Mouse (Mus musculus) E14TG2a.4 (cell line): ENCODE measurements around the gene Cox7b.

Experiments
- H3K27me3 ChIP-seq: 2 replicates; pipeline ENCODE4 v1.6.1; 2014; ENCODE audit warnings: low read length, control low read depth; ENCODE audit not compliant: insufficient read depth
- H3K36me3 ChIP-seq: 2 replicates; pipeline ENCODE4 v1.6.1; 2014; ENCODE audit warnings: low read length, control low read depth; ENCODE audit not compliant: insufficient read depth
- H3K4me1 ChIP-seq: replicated peaks from 2 replicates; pipeline ENCODE4 v1.6.1; 2014; ENCODE audit warnings: low read depth, low read length, control low read depth
- H3K4me3 ChIP-seq: replicated peaks from 2 replicates; pipeline ENCODE4 v1.5.1; 2014; ENCODE audit warnings: mild to moderate bottlenecking, low read length
- H3K9me3 ChIP-seq: 2 replicates; pipeline ENCODE4 v1.6.1; 2014; ENCODE audit warnings: low read length, control low read depth
- CTCF ChIP-seq: conservative IDR thresholded peaks from 2 replicates; pipeline ENCODE4 v1.5.1; 2014; ENCODE audit warnings: low read length
- NANOG ChIP-seq: IDR thresholded peaks from 2 replicates; pipeline ENCODE4 v1.6.1; 2014; ENCODE audit warnings: borderline replicate concordance, low read length, mixed read lengths
- POU5F1 ChIP-seq: IDR thresholded peaks from 2 replicates; pipeline ENCODE4 v1.6.1; 2014; ENCODE audit warnings: low read length, borderline replicate concordance

Cox7b gene

DNA sequence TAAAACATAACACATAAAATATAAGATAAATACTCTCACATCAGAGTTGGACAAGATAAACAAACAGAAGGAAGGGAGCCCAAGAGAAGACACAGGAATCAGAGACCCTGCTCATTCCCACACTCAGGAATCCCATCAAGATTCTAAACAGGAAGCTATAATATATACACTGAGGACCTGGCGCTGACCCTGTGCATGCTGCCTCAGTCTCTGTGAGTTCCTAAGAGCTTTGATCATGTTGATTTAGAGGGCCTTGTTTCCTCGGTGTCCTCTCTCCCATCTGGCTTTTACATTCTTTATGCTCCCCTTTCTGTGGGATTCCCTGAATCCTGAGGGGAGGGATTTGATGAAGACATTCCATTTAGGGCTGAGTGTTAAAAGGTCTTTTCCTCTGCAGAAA lies 30.0 kb downstream of the Cox7b start:
- TF ChIP-seq CTCF (no peak), NANOG (no peak), POU5F1 (no peak)
- 0 out of 2 replicates have a peak, but pooled peaks cover 4% of the 10 kb centered on the region for H3K4me1 ChIP-seq
- no peaks in the 10 kb centered on the region for H3K9me3 ChIP-seq

DNA sequence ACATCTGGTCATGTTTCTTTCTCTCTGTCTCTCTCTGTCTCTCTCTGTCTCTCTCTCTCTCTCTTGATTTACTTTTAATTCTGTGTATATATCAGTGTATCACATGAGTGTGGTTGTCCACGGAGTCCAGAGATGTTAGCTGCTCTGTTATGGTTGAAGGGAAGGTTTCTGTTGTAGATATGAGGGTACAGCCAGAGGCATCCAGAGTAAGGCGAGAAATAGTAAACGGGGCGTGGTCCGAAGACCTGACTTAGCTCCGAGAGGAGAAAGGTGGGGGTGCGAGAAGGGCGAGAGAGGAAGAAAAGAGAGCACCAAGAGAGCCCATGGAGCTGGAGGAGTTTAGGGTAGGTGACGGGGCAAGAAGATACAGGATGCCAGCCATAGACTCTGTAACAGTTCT lies 30.4 kb downstream of the Cox7b start:
- H3K27me3 ChIP-seq, result no peaks in the 10 kb centered on the region
- no peak for TF ChIP-seq POU5F1
- no peak for TF ChIP-seq CTCF
- no peak for TF ChIP-seq NANOG
- H3K36me3 ChIP-seq, result no peaks in the 10 kb centered on the region
- no peak overlapping the region for H3K4me3 ChIP-seq
- H3K9me3 ChIP-seq, result no peaks in the 10 kb centered on the region
- 0 out of 2 replicates have a peak, but pooled peaks cover 2% of the 10 kb centered on the region for H3K4me1 ChIP-seq

More for the DNA sequence above, 30.0 kb downstream of the Cox7b start:
- no peaks in the 10 kb centered on the region for H3K36me3 ChIP-seq
- no peak overlapping the region for H3K4me3 ChIP-seq
- H3K27me3 ChIP-seq, result no peaks in the 10 kb centered on the region

DNA sequence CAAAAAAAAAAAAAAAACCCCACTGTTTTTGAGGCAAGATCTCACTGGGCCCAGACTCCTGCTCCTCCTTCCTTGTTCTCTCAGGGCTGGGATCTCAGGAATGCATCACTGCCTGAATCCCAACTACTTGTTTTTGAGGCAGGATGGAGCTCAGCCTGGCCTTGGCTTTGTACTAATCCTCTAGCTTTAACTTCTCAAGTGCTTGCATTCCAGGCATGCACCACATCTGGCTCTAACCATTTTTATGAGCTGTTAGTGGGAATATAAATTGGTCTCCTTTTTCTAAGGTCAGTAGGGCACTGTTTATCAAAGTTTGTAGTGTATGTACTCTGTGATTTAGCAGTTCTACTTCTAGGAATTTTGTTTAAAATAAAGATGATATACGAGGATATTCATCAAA lies 32.7 kb downstream of the Cox7b start:
- Histone ChIP-seq H3K9me3 (no peaks in the 10 kb centered on the region), H3K4me1 (no peaks in the 10 kb centered on the region), H3K4me3 (no peak overlapping the region), H3K36me3 (no peaks in the 10 kb centered on the region), H3K27me3 (no peaks in the 10 kb centered on the region)
- no peak for TF ChIP-seq POU5F1
- no peak for TF ChIP-seq CTCF
- no peak for TF ChIP-seq NANOG
